Mouse (Mus musculus) common myeloid progenitor, adult 5-6 weeks (primary cell): ENCODE results near the gene Exosc5. TPM values are rescaled to one million over a fixed set of nuclear protein-coding genes. Genes with fewer than 3 reads are reported as not detected.

ENCODE experiments used
- ATAC-seq: replicated peaks from 2 replicates; pipeline ENCODE4 v1.8.0; 2016; ENCODE audit warnings: low read depth, mild to moderate bottlenecking, moderate TSS enrichment, inconsistent platforms; ENCODE audit not compliant: poor library complexity, severe bottlenecking
- total RNA-seq: library from RNA; stranded (forward); fragments of 200-1000, 187-1606 nt; gene quantifications from 2 replicates; pipeline ENCODE4 v1.2.3, GENCODE M21; 2017

The Exosc5 gene
- total RNA-seq, 1 experiment from 2014 or later, result 55.1 TPM

- peak; percentile 76 for ATAC-seq
These were observed 26.3 kb upstream of the Exosc5 start for GRCm38 (mm10) chr7:25632679-25633078.

- ATAC-seq, result no peak
These were observed 22.6 kb upstream of the Exosc5 start for GRCm38 (mm10) chr7:25636373-25636772.

- no peak for ATAC-seq
These were observed 21.9 kb upstream of the Exosc5 start for GRCm38 (mm10) chr7:25637099-25637498.

GRCm38 (mm10) chr7:25639754-25640153, 19.2 kb upstream of the Exosc5 start:
- ATAC-seq, result no peak

GRCm38 (mm10) chr7:25644136-25644535, 14.8 kb upstream of the Exosc5 start:
- ATAC-seq, result peak; percentile 43

- ATAC-seq, result peak; percentile 30; the same call in 1 of the 2 replicates
These were observed 14.3 kb upstream of the Exosc5 start for GRCm38 (mm10) chr7:25644631-25645030.

- ATAC-seq, result 0 out of 2 replicates have a peak, but pooled peaks have one; percentile 12
These were observed 13.9 kb upstream of the Exosc5 start for GRCm38 (mm10) chr7:25645074-25645473.

- no peak for ATAC-seq
These were observed 11.3 kb upstream of the Exosc5 start for GRCm38 (mm10) chr7:25647574-25648123.

GRCm38 (mm10) chr7:25649839-25650238, 9.1 kb upstream of the Exosc5 start:
- ATAC-seq, result peak; percentile 57

GRCm38 (mm10) chr7:25651281-25651680, 7.7 kb upstream of the Exosc5 start:
- peak; percentile 76 for ATAC-seq

GRCm38 (mm10) chr7:25652244-25652759, 6.7 kb upstream of the Exosc5 start:
- 0 out of 2 replicates have a peak, but pooled peaks have one; percentile 11 for ATAC-seq

- ATAC-seq, result no peak
These were observed 3.1 kb upstream of the Exosc5 start for GRCm38 (mm10) chr7:25655601-25656428.

GRCm38 (mm10) chr7:25657785-25658184, 1.2 kb upstream of the Exosc5 start:
- no peak for ATAC-seq

- no peak for ATAC-seq
These were observed 7.4 kb downstream of the Exosc5 start for GRCm38 (mm10) chr7:25666381-25666780.

GRCm38 (mm10) chr7:25669158-25669557, 10.2 kb downstream of the Exosc5 start:
- ATAC-seq, result no peak

- ATAC-seq, result no peak
These were observed 10.7 kb downstream of the Exosc5 start for GRCm38 (mm10) chr7:25669631-25670030.

GRCm38 (mm10) chr7:25670096-25670495, 11.1 kb downstream of the Exosc5 start:
- no peak for ATAC-seq

- ATAC-seq, result no peak
These were observed 12.7 kb downstream of the Exosc5 start for GRCm38 (mm10) chr7:25671686-25672085.

- ATAC-seq, result no peak
These were observed 13.5 kb downstream of the Exosc5 start for GRCm38 (mm10) chr7:25672442-25672841.

GRCm38 (mm10) chr7:25674297-25674696, 15.3 kb downstream of the Exosc5 start:
- peak; percentile 23 for ATAC-seq

GRCm38 (mm10) chr7:25674719-25675300, 15.8 kb downstream of the Exosc5 start, which contains the start of gene Tmem91:
Tmem91 (minus strand) TSS chr7:25675166.
- peak; percentile 43 for ATAC-seq
